Mouse (Mus musculus) MEL (cell line): ENCODE measurements around the gene Slc12a8. TPM values are rescaled to one million over a fixed set of nuclear protein-coding genes. Genes with fewer than 3 reads are reported as not detected.

ENCODE experiments used
- DNase-seq: peaks from one replicate; pipeline ENCODE4 v3.0.0; 2011; ENCODE audit warnings: low read depth, low spot score
- H3K27ac ChIP-seq: 2 replicates; pipeline ENCODE4 v1.5.1; 2012; ENCODE audit warnings: low read depth, mild to moderate bottlenecking, control low read depth, low read length, moderate library complexity; ENCODE audit not compliant: control insufficient read depth
- H3K27me3 ChIP-seq, 2 experiments: fragments of 150-350 bp in 1 of 2; sonication (generic) in 1 of 2; 2 replicates each; pipeline ENCODE4 v1.6.1; 2012; ENCODE audit warnings: low read length in 2 of 2, mild to moderate bottlenecking in 2 of 2, improper control_type of control experiment in 1 of 2, moderate library complexity in 1 of 2; ENCODE audit not compliant: insufficient read depth in 2 of 2, control insufficient read depth in 1 of 2
- H3K36me3 ChIP-seq, 2 experiments: 2 replicates each; pipeline ENCODE4 v1.6.1; 2012 to 2014; ENCODE audit warnings: low read length in 2 of 2, improper control_type of control experiment in 1 of 2, inconsistent platforms in 1 of 2, mild to moderate bottlenecking in 1 of 2; ENCODE audit not compliant: insufficient read depth in 2 of 2, control insufficient read depth in 1 of 2
- H3K4me1 ChIP-seq, 2 experiments: fragments of 150-350 bp in 1 of 2; sonication (generic) in 1 of 2; 2 replicates each; pipeline ENCODE4 v1.6.1; 2012; ENCODE audit warnings: low read length in 2 of 2, improper control_type of control experiment in 1 of 2, mild to moderate bottlenecking in 1 of 2; ENCODE audit not compliant: insufficient read depth in 2 of 2, control insufficient read depth in 1 of 2
- H3K4me3 ChIP-seq, 2 experiments: fragments of 150-350 bp in 1 of 2; sonication (generic) in 1 of 2; 2 replicates each; pipeline ENCODE4 v1.5.1; 2012; ENCODE audit warnings: low read depth in 2 of 2, low read length in 2 of 2, mild to moderate bottlenecking in 2 of 2, moderate library complexity in 2 of 2, control low read depth in 1 of 2, improper control_type of control experiment in 1 of 2; ENCODE audit not compliant: control insufficient read depth in 1 of 2, insufficient read depth in 1 of 2
- H3K79me2 ChIP-seq: 2 replicates; pipeline ENCODE4 v1.6.1; 2012; ENCODE audit warnings: mild to moderate bottlenecking, low read length, moderate library complexity; ENCODE audit not compliant: control insufficient read depth, poor library complexity, insufficient read depth
- H3K9ac ChIP-seq: 2 replicates; pipeline ENCODE4 v1.6.1; 2012; ENCODE audit warnings: low read depth, mild to moderate bottlenecking, control low read depth, low read length, moderate library complexity; ENCODE audit not compliant: control insufficient read depth, poor library complexity, severe bottlenecking
- H3K9me3 ChIP-seq: fragments of 150-350 bp; sonication (generic); replicated peaks from 2 replicates; pipeline ENCODE4 v1.6.1; 2012; ENCODE audit warnings: mild to moderate bottlenecking, low read length, improper control_type of control experiment, moderate library complexity; ENCODE audit not compliant: insufficient read depth
- BHLHE40 ChIP-seq: IDR thresholded peaks from 2 replicates; pipeline ENCODE4 v1.6.1; 2012; ENCODE audit warnings: low read depth, mild to moderate bottlenecking, inconsistent platforms, low read length, improper control_type of control experiment, borderline replicate concordance
- CHD1 ChIP-seq: IDR thresholded peaks from 2 replicates; pipeline ENCODE4 v1.6.1; 2012; ENCODE audit warnings: low read depth, mild to moderate bottlenecking, inconsistent platforms, low read length, improper control_type of control experiment
- CHD2 ChIP-seq: IDR thresholded peaks from 2 replicates; pipeline ENCODE4 v1.6.1; 2011; ENCODE audit warnings: low read length, improper control_type of control experiment
- CTCF ChIP-seq, 3 experiments: IDR thresholded peaks in 2 of 3; conservative IDR thresholded peaks in 1 of 3; 2 replicates each; pipeline ENCODE4 v1.5.1; 2011 to 2012; ENCODE audit warnings: low read length in 3 of 3, low read depth in 2 of 3, mild to moderate bottlenecking in 2 of 3, improper control_type of control experiment in 1 of 3, inconsistent platforms in 1 of 3, mixed read lengths in 1 of 3, moderate library complexity in 1 of 3; ENCODE audit not compliant: control insufficient read depth in 1 of 3, insufficient read depth in 1 of 3, poor library complexity in 1 of 3, severe bottlenecking in 1 of 3
- E2F4 ChIP-seq: IDR thresholded peaks from 2 replicates; pipeline ENCODE4 v1.6.1; 2011; ENCODE audit warnings: low read depth, low read length, improper control_type of control experiment, borderline replicate concordance
- ETS1 ChIP-seq: IDR thresholded peaks from 2 replicates; pipeline ENCODE4 v1.6.1; 2012; ENCODE audit warnings: low read depth, mild to moderate bottlenecking, inconsistent platforms, low read length, improper control_type of control experiment, moderate library complexity
- HCFC1 ChIP-seq: IDR thresholded peaks from 2 replicates; pipeline ENCODE4 v1.6.1; 2012; ENCODE audit warnings: low read depth, mild to moderate bottlenecking, inconsistent platforms, low read length, improper control_type of control experiment, moderate library complexity
- JUND ChIP-seq: IDR thresholded peaks from 2 replicates; pipeline ENCODE4 v1.6.1; 2011; ENCODE audit warnings: low read depth, mild to moderate bottlenecking, improper control_type of control experiment, low read length
- MAFK ChIP-seq: IDR thresholded peaks from 2 replicates; pipeline ENCODE4 v1.6.1; 2011; ENCODE audit warnings: low read depth, mild to moderate bottlenecking, low read length, improper control_type of control experiment, borderline replicate concordance
- MAX ChIP-seq: IDR thresholded peaks from 2 replicates; pipeline ENCODE4 v1.6.1; 2011; ENCODE audit warnings: low read length, improper control_type of control experiment
- MAZ ChIP-seq: IDR thresholded peaks from 2 replicates; pipeline ENCODE4 v1.6.1; 2012; ENCODE audit warnings: low read depth, mild to moderate bottlenecking, inconsistent platforms, low read length, improper control_type of control experiment
- MEF2A ChIP-seq: IDR thresholded peaks from 2 replicates; pipeline ENCODE4 v1.6.1; 2014; ENCODE audit warnings: low read depth, mild to moderate bottlenecking, inconsistent platforms, low read length, improper control_type of control experiment; ENCODE audit not compliant: poor library complexity, insufficient replicate concordance, severe bottlenecking; ENCODE audit errors: extremely low read depth
- MXI1 ChIP-seq: IDR thresholded peaks from 2 replicates; pipeline ENCODE4 v1.6.1; 2011; ENCODE audit warnings: mild to moderate bottlenecking, low read depth, low read length, improper control_type of control experiment
- MYB ChIP-seq: IDR thresholded peaks from 2 replicates; pipeline ENCODE4 v1.6.1; 2011; ENCODE audit warnings: mild to moderate bottlenecking, low read depth, low read length, improper control_type of control experiment
- NELFE ChIP-seq: IDR thresholded peaks from 2 replicates; pipeline ENCODE4 v1.6.1; 2011; ENCODE audit warnings: low read depth, low read length, improper control_type of control experiment
- NRF1 ChIP-seq: IDR thresholded peaks from 2 replicates; pipeline ENCODE4 v1.6.1; 2014; ENCODE audit warnings: low read depth, mild to moderate bottlenecking, inconsistent platforms, low read length, improper control_type of control experiment, moderate library complexity; ENCODE audit not compliant: poor library complexity, insufficient read depth, severe bottlenecking
- POLR2A ChIP-seq, 2 experiments: IDR thresholded peaks; 2 replicates each; pipeline ENCODE4 v1.6.1; 2011 to 2012; ENCODE audit warnings: low read length in 2 of 2, mild to moderate bottlenecking in 2 of 2, control low read depth in 1 of 2, improper control_type of control experiment in 1 of 2, low read depth in 1 of 2, moderate library complexity in 1 of 2; ENCODE audit not compliant: control insufficient read depth in 1 of 2, insufficient read depth in 1 of 2, poor library complexity in 1 of 2
- POLR2AphosphoS2 ChIP-seq: IDR thresholded peaks from 2 replicates; pipeline ENCODE4 v1.6.1; 2011; ENCODE audit warnings: low read length, improper control_type of control experiment
- POLR2AphosphoS5 ChIP-seq: IDR thresholded peaks from 2 replicates; pipeline ENCODE4 v1.6.1; 2012; ENCODE audit warnings: low read depth, borderline replicate concordance, mild to moderate bottlenecking, inconsistent platforms, low read length, moderate library complexity, mixed read lengths
- RAD21 ChIP-seq: IDR thresholded peaks from 2 replicates; pipeline ENCODE4 v1.6.1; 2011; ENCODE audit warnings: mild to moderate bottlenecking, low read depth, low read length, improper control_type of control experiment
- SMC3 ChIP-seq: IDR thresholded peaks from 2 replicates; pipeline ENCODE4 v1.6.1; 2011; ENCODE audit warnings: low read depth, low read length, improper control_type of control experiment
- TAL1 ChIP-seq: IDR thresholded peaks from 2 replicates; pipeline ENCODE4 v1.6.1; 2012; ENCODE audit warnings: mild to moderate bottlenecking, inconsistent platforms, low read length, moderate library complexity, mixed read lengths
- TBP ChIP-seq: IDR thresholded peaks from 2 replicates; pipeline ENCODE4 v1.8.0; 2011; ENCODE audit warnings: low read depth, low read length, improper control_type of control experiment
- TCF12 ChIP-seq: IDR thresholded peaks from 2 replicates; pipeline ENCODE4 v1.6.1; 2014; ENCODE audit warnings: low read depth, mild to moderate bottlenecking, inconsistent platforms, low read length, improper control_type of control experiment, moderate library complexity
- USF1 ChIP-seq: IDR thresholded peaks from 2 replicates; pipeline ENCODE4 v1.6.1; 2014; ENCODE audit warnings: low read depth, mild to moderate bottlenecking, inconsistent platforms, low read length, improper control_type of control experiment, moderate library complexity
- USF2 ChIP-seq, 2 experiments: IDR thresholded peaks; 2 replicates each; pipeline ENCODE4 v1.6.1; 2011 to 2012; ENCODE audit warnings: improper control_type of control experiment in 2 of 2, low read length in 2 of 2, borderline replicate concordance in 1 of 2, inconsistent platforms in 1 of 2, low read depth in 1 of 2, mild to moderate bottlenecking in 1 of 2; ENCODE audit not compliant: insufficient read depth in 1 of 2
- ZC3H11A ChIP-seq: IDR thresholded peaks from 2 replicates; pipeline ENCODE4 v1.6.1; 2012; ENCODE audit warnings: low read depth, mild to moderate bottlenecking, inconsistent platforms, low read length, improper control_type of control experiment
- ZMIZ1 ChIP-seq: IDR thresholded peaks from 2 replicates; pipeline ENCODE4 v1.6.1; 2012; ENCODE audit warnings: low read depth, mild to moderate bottlenecking, inconsistent platforms, low read length, improper control_type of control experiment, moderate library complexity
- ZNF384 ChIP-seq: IDR thresholded peaks from 2 replicates; pipeline ENCODE4 v1.6.1; 2012; ENCODE audit warnings: low read depth, mild to moderate bottlenecking, inconsistent platforms, low read length, improper control_type of control experiment
- polyA plus RNA-seq, 2 experiments: library from polyadenylated mRNA; stranded (reverse) in 1 of 2; unstranded in 1 of 2; fragments of >175 nt in 1 of 2; fragments of >200 nt in 1 of 2; gene quantifications; 2 replicates each; pipeline versions ENCODE4 v1.2.1 to v1.2.4; 2012; ENCODE audit warnings: low replicate concordance in 2 of 2, low read depth in 1 of 2; ENCODE audit not compliant: insufficient read length in 2 of 2, insufficient read depth in 1 of 2, missing spikeins in 1 of 2
- total RNA-seq: library from RNA; depleted of rRNA; stranded (reverse); fragments of 300-350 nt; gene quantifications from 2 replicates; pipeline ENCODE4 v1.2.3, GENCODE M21; 2012

Gene Slc12a8
- total and polyA plus RNA-seq, 3 experiments, result 0.29 TPM; not detected in 2

DNA sequence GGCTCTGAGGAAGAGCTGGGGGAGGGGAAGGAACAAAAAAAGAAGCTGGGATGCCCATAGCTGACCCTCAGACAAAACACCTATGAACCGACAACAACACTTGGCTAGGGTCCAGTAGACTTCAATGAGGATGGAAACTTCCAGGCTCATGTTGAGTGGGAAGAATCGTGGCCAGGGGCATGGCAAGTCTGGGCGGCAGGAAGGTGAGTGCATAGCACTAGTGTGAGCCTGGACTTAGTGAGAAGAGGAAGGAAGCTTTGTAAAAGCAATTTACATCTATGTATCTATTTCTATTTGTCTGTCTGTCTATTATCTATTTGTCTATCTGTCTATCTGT, 158.7 kb downstream of the Slc12a8 start:
- H3K27ac ChIP-seq, result no peak overlapping the region
- no peak for DNase-seq
- TF ChIP-seq ZMIZ1 (no peak), SMC3 (no peak), CTCF (IDR thresholded peaks at IDR 0.05 in 2 of 3, conservative IDR thresholded peaks at IDR 0.05 in 1 of 3; ENCODE audit: control insufficient read depth in 1 of 3, insufficient read depth in 1 of 3, low read depth in 2 of 3, low read length in 3 of 3, poor library complexity in 1 of 3, severe bottlenecking in 1 of 3) (no peak), POLR2AphosphoS5 (no peak), RAD21 (no peak), MXI1 (no peak), CHD1 (no peak), MAX (no peak), BHLHE40 (no peak), JUND (no peak), ZNF384 (no peak), MEF2A (no peak), E2F4 (no peak), HCFC1 (no peak), TBP (no peak), ETS1 (no peak), MAFK (no peak)
- peaks cover 0 to 3% of the 10 kb centered on the region in 2 experiments; a peak in 1 of 4 replicates for H3K4me1 ChIP-seq
- H3K9me3 ChIP-seq, result no peaks in the 10 kb centered on the region
- H3K27me3 ChIP-seq, result no peaks in the 10 kb centered on the region
- no peak overlapping the region for H3K9ac ChIP-seq
- no peaks in the 10 kb centered on the region for H3K36me3 ChIP-seq
- H3K4me3 ChIP-seq, result no peak overlapping the region
- H3K79me2 ChIP-seq, result no peaks in the 10 kb centered on the region

- no peak overlapping the region for H3K27ac ChIP-seq
- H3K36me3 ChIP-seq, result no peaks in the 10 kb centered on the region
- H3K4me3 ChIP-seq, result no peak overlapping the region
- H3K27me3 ChIP-seq, result no peaks in the 10 kb centered on the region
- no peaks in the 10 kb centered on the region for H3K9me3 ChIP-seq
- no peak overlapping the region for H3K9ac ChIP-seq
- no peak for DNase-seq
- H3K4me1 ChIP-seq, result peaks cover 0 to 6% of the 10 kb centered on the region in 2 experiments; a peak in 1 of 4 replicates
- TF ChIP-seq CHD2 (no peak), ZC3H11A (no peak), POLR2A (IDR thresholded peaks at IDR 0.05; ENCODE audit: control insufficient read depth in 1 of 2, insufficient read depth in 1 of 2, low read depth in 1 of 2, low read length in 2 of 2, poor library complexity in 1 of 2) (no peak), ETS1 (no peak), TBP (no peak), NRF1 (no peak), CHD1 (no peak), MYB (no peak), NELFE (no peak), MAX (no peak), TAL1 (no peak), USF1 (no peak), POLR2AphosphoS2 (no peak), CTCF (IDR thresholded peaks at IDR 0.05 in 2 of 3, conservative IDR thresholded peaks at IDR 0.05 in 1 of 3; ENCODE audit: control insufficient read depth in 1 of 3, insufficient read depth in 1 of 3, low read depth in 2 of 3, low read length in 3 of 3, poor library complexity in 1 of 3, severe bottlenecking in 1 of 3) (no peak), HCFC1 (no peak), USF2 (IDR thresholded peaks at IDR 0.05; ENCODE audit: borderline replicate concordance in 1 of 2, insufficient read depth in 1 of 2, low read depth in 1 of 2, low read length in 2 of 2) (no peak), MEF2A (no peak), MAZ (no peak), BHLHE40 (no peak), TCF12 (no peak)
- H3K79me2 ChIP-seq, result no peaks in the 10 kb centered on the region
Observed at GRCm38 (mm10) chr16:33676347-33677312, 159.5 kb downstream of the Slc12a8 start.
